Mouse (Mus musculus): ENCODE results near the gene Nedd4. TPM values are rescaled to one million over a fixed set of nuclear protein-coding genes. Genes with fewer than 3 reads are reported as not detected.

Nedd4 gene
- total and polyA plus RNA-seq, 3 experiments: 129 to 357 (median 317) TPM

DNA sequence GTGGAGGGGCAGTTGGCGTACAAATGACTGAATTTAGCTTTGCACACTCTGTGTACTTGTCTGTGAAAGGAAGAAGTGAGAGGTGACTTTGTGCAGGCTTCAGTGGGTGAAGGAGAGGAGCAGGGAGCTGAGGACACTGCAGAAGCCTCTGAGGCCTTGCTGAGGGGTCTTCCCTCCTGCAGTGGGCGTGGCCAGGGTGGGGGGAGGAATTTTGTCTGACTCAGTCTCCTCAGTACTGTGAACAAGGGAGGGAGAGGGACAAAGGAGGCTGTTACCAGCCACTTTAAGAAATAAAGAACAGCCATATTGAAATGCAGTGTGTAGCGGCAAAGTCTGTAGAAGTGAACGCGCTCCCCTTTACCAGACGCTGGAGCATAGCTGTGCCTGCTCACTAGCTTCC is 79.1 kb downstream of the Nedd4 start:
- intact Hi-C loops (cut with DNase I): no loop called here
- TF ChIP-seq POLR2A (IDR thresholded peaks at IDR 0.05; ENCODE audit: insufficient read depth, low read depth, low read length) (no peak), EP300 (IDR thresholded peaks at IDR 0.05; ENCODE audit: insufficient read depth, low read depth, low read length) (no peak), CTCF (IDR thresholded peaks at IDR 0.05) (no peak)
- DNase-seq: no peak
- H3K4me1 ChIP-seq (ENCODE audit: control insufficient read depth, insufficient read depth, low read length): no peaks in the 10 kb centered on the region
- peaks cover 5% of the 10 kb centered on the region for H3K36me3 ChIP-seq (ENCODE audit: control insufficient read depth, insufficient read depth, low read length)
- no peak overlapping the region for H3K27ac ChIP-seq
- H3K27me3 ChIP-seq (ENCODE audit: control insufficient read depth, insufficient read depth, low read length): no peaks in the 10 kb centered on the region
- H3K79me2 ChIP-seq (replicated peaks; ENCODE audit: control insufficient read depth, insufficient read depth, low read length): no peaks in the 10 kb centered on the region
- 96% methylated on average over 6 of the region's 6 CpGs for WGBS
- no peak overlapping the region for H3K4me3 ChIP-seq
- no peak overlapping the region for H3K9ac ChIP-seq (ENCODE audit: low read depth, low read length)

DNA sequence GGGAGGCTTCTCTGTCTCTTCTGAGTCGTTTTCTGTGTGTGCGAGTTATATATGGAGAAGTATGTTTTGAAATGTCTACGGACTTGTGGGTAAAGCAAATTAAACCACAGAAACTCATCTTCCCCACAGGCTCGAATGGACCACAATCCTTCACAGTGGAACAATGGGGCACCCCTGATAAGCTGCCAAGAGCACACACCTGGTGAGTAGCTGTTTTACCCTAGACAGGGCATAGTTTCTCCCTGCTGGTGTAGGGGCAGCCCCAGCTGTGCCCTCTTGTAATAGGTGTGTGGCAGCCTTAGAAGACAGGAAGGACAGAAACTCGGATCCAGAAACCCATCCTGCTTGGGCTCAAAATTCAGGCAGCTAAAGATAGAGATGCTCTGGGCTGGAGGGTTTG is 84.1 kb downstream of the Nedd4 start:
- H3K79me2 ChIP-seq (replicated peaks; ENCODE audit: control insufficient read depth, insufficient read depth, low read length): no peaks in the 10 kb centered on the region
- intact Hi-C loops (cut with DNase I): no loop called here
- H3K27me3 ChIP-seq (ENCODE audit: control insufficient read depth, insufficient read depth, low read length): no peaks in the 10 kb centered on the region
- no peak overlapping the region for H3K9ac ChIP-seq (ENCODE audit: low read depth, low read length)
- H3K27ac ChIP-seq: no peak overlapping the region
- TF ChIP-seq EP300 (IDR thresholded peaks at IDR 0.05; ENCODE audit: insufficient read depth, low read depth, low read length) (no peak), POLR2A (IDR thresholded peaks at IDR 0.05; ENCODE audit: insufficient read depth, low read depth, low read length) (no peak), CTCF (IDR thresholded peaks at IDR 0.05) (no peak)
- H3K4me1 ChIP-seq (ENCODE audit: control insufficient read depth, insufficient read depth, low read length): no peaks in the 10 kb centered on the region
- no peak overlapping the region for H3K4me3 ChIP-seq
- 78% methylated on average over 5 of the region's 5 CpGs for WGBS
- H3K36me3 ChIP-seq (ENCODE audit: control insufficient read depth, insufficient read depth, low read length): peaks cover 2% of the 10 kb centered on the region
- DNase-seq: no peak

DNA sequence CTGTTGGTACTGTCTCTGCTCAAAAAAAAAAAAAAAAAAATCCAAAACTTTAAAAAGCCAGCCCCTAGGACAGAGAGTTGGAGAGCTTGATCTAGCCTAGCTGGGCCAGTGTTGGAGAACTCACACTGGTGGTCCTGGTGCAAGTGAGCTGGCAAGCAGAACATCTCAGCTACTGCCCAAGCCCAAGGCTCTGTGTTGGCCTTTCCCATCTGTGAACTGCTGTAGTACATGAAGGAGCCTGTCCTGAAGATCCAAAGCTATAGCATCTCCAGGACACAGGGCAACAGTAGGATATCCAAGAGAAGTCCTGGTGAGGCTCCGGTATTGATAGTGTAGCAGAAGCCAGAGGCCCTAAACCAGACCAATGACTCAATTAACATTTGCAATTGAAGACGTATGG is 88.1 kb downstream of the Nedd4 start:
- no peak for TF ChIP-seq POLR2A (IDR thresholded peaks at IDR 0.05; ENCODE audit: insufficient read depth, low read depth, low read length)
- TF ChIP-seq EP300 (IDR thresholded peaks at IDR 0.05; ENCODE audit: insufficient read depth, low read depth, low read length): 0 out of 2 replicates have a peak, but pooled peaks have one; percentile 28
- no peak for TF ChIP-seq CTCF (IDR thresholded peaks at IDR 0.05)
- Histone ChIP-seq H3K9ac (ENCODE audit: low read depth, low read length) (no peak overlapping the region), H3K4me3 (no peak overlapping the region), H3K79me2 (replicated peaks; ENCODE audit: control insufficient read depth, insufficient read depth, low read length) (no peaks in the 10 kb centered on the region), H3K27ac (no peak overlapping the region), H3K4me1 (ENCODE audit: control insufficient read depth, insufficient read depth, low read length) (no peaks in the 10 kb centered on the region), H3K36me3 (ENCODE audit: control insufficient read depth, insufficient read depth, low read length) (no peaks in the 10 kb centered on the region), H3K27me3 (ENCODE audit: control insufficient read depth, insufficient read depth, low read length) (no peaks in the 10 kb centered on the region)
- WGBS: 71% methylated on average over 2 of the region's 2 CpGs
- no peak for DNase-seq
- intact Hi-C loops (cut with DNase I): no loop called here

DNA sequence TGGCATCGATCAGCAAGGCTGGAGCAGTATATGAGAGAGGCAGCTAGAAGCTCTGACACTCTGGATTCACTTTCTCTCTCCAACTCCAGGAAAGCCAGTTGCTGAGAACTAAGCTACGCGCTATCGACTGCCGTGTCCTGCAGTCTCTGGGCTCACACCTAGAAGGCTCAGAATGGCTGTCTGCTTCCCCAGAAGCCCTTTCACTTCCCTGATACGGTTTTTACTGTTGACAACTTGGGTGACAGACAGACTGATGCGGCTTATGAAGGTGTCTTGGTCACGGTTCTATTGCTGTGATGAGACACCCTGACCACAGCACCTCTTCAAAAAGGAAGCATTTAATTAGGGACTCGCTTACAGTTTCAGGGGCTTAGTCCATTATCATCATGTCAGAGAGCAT is 90.5 kb downstream of the Nedd4 start:
- no peak for DNase-seq
- Histone ChIP-seq H3K4me1 (ENCODE audit: control insufficient read depth, insufficient read depth, low read length) (no peaks in the 10 kb centered on the region), H3K79me2 (replicated peaks; ENCODE audit: control insufficient read depth, insufficient read depth, low read length) (no peaks in the 10 kb centered on the region), H3K27me3 (ENCODE audit: control insufficient read depth, insufficient read depth, low read length) (no peaks in the 10 kb centered on the region), H3K9ac (ENCODE audit: low read depth, low read length) (no peak overlapping the region), H3K27ac (no peak overlapping the region), H3K4me3 (no peak overlapping the region), H3K36me3 (ENCODE audit: control insufficient read depth, insufficient read depth, low read length) (no peaks in the 10 kb centered on the region)
- 57% methylated on average over 9 of the region's 9 CpGs for WGBS
- TF ChIP-seq CTCF (IDR thresholded peaks at IDR 0.05) (no peak), POLR2A (IDR thresholded peaks at IDR 0.05; ENCODE audit: insufficient read depth, low read depth, low read length) (no peak), EP300 (IDR thresholded peaks at IDR 0.05; ENCODE audit: insufficient read depth, low read depth, low read length) (no peak)
- intact Hi-C loops (cut with DNase I): no loop called here

DNA sequence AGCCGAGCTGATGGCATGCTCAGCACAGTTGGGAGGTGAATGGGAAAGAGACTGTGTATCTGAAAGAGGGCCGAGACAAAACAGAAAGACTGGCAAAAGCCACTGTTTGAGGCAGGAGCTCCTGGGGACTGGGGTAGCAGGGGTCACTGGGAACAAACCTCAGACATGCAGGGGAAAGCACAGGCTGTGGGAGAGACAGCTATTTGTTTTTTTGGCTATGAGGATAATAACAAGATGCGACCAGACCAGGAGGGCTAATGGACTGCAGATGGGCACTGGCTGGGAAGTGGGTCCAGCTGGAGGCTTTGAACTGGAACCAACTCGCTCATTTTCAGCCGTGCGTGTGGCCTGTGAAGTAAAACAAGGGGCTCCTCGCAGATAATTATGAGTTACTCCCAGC is 91.6 kb downstream of the Nedd4 start:
- intact Hi-C loops (cut with DNase I): no loop called here
- H3K4me3 ChIP-seq: no peak overlapping the region
- H3K9ac ChIP-seq (ENCODE audit: low read depth, low read length): no peak overlapping the region
- H3K27ac ChIP-seq: no peak overlapping the region
- no peaks in the 10 kb centered on the region for H3K27me3 ChIP-seq (ENCODE audit: control insufficient read depth, insufficient read depth, low read length)
- 19% methylated on average over 7 of the region's 7 CpGs for WGBS
- no peak for DNase-seq
- H3K36me3 ChIP-seq (ENCODE audit: control insufficient read depth, insufficient read depth, low read length): no peaks in the 10 kb centered on the region
- H3K79me2 ChIP-seq (replicated peaks; ENCODE audit: control insufficient read depth, insufficient read depth, low read length): no peaks in the 10 kb centered on the region
- no peaks in the 10 kb centered on the region for H3K4me1 ChIP-seq (ENCODE audit: control insufficient read depth, insufficient read depth, low read length)
- TF ChIP-seq CTCF (IDR thresholded peaks at IDR 0.05) (no peak), POLR2A (IDR thresholded peaks at IDR 0.05; ENCODE audit: insufficient read depth, low read depth, low read length) (no peak), EP300 (IDR thresholded peaks at IDR 0.05; ENCODE audit: insufficient read depth, low read depth, low read length) (no peak)

DNA sequence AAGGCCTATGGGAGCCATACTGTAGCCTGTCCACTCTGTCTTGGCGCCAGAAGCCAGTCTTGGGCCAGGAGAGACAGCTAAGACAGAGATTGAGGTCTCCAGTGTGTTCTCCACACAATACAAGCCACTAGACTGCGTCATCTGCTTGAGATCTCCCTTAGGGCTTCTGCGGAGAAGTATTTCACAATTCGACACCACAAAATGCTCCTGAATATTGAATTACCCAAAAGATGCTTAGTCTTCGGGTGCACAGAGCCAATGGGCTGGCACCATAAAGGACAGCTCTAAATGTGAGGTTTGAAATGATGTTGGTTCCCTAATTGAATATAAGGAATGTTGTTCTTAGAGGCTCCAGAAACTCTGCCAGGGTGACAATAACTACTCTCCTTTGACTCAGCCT is 95.0 kb downstream of the Nedd4 start:
- no peaks in the 10 kb centered on the region for H3K79me2 ChIP-seq (replicated peaks; ENCODE audit: control insufficient read depth, insufficient read depth, low read length)
- no peaks in the 10 kb centered on the region for H3K36me3 ChIP-seq (ENCODE audit: control insufficient read depth, insufficient read depth, low read length)
- TF ChIP-seq CTCF (IDR thresholded peaks at IDR 0.05): no peak
- no peak for TF ChIP-seq POLR2A (IDR thresholded peaks at IDR 0.05; ENCODE audit: insufficient read depth, low read depth, low read length)
- TF ChIP-seq EP300 (IDR thresholded peaks at IDR 0.05; ENCODE audit: insufficient read depth, low read depth, low read length): no peak
- WGBS: 83% methylated on average over 5 of the region's 5 CpGs
- DNase-seq: no peak
- intact Hi-C loops (cut with DNase I): no loop called here
- no peak overlapping the region for H3K27ac ChIP-seq
- H3K4me1 ChIP-seq (ENCODE audit: control insufficient read depth, insufficient read depth, low read length): no peaks in the 10 kb centered on the region
- no peak overlapping the region for H3K9ac ChIP-seq (ENCODE audit: low read depth, low read length)
- no peaks in the 10 kb centered on the region for H3K27me3 ChIP-seq (ENCODE audit: control insufficient read depth, insufficient read depth, low read length)
- H3K4me3 ChIP-seq: no peak overlapping the region
